Mouse (Mus musculus): Measurements from ENCODE around the gene Slc8a1. TPM values are rescaled to one million over a fixed set of nuclear protein-coding genes. Genes with fewer than 3 reads are reported as not detected.
A peak's percentile ranks its signal among the peaks of the same experiment; 100 is the strongest.

Slc8a1 gene
- polyA plus RNA-seq, 1 experiment from 2014 or later: 36.5 TPM

- Histone ChIP-seq H3K27me3 (ENCODE audit: control insufficient read depth, insufficient read depth, low read length) (no peaks in the 10 kb centered on the region), H3K27ac (no peak overlapping the region), H3K36me3 (replicated peaks; ENCODE audit: control insufficient read depth, insufficient read depth) (no peaks in the 10 kb centered on the region), H3K4me3 (replicated peaks; ENCODE audit: low read length) (no peak overlapping the region), H3K4me1 (replicated peaks; ENCODE audit: control insufficient read depth, insufficient read depth, low read length) (0 out of 2 replicates have a peak, but pooled peaks cover 3% of the 10 kb centered on the region), H3K9me3 (ENCODE audit: control insufficient read depth, low read length) (no peaks in the 10 kb centered on the region), H3K9ac (no peak overlapping the region), H3K4me2 (replicated peaks) (no peak overlapping the region)
- DNase-seq (ENCODE audit: low spot score) (no peak), ATAC-seq (ENCODE audit: low FRiP score) (no peak)
- 71% methylated on average over 1 of the region's 1 CpGs for WGBS
Measured at GRCm38 (mm10) chr17:81657828-81658227, 80.3 kb downstream of the Slc8a1 start.

GRCm38 (mm10) chr17:81654548-81654947 is 83.6 kb downstream of the Slc8a1 start:
- ATAC-seq (ENCODE audit: low FRiP score): no peak
- Histone ChIP-seq H3K36me3 (replicated peaks; ENCODE audit: control insufficient read depth, insufficient read depth) (no peaks in the 10 kb centered on the region), H3K4me2 (replicated peaks) (no peak overlapping the region), H3K27me3 (ENCODE audit: control insufficient read depth, insufficient read depth, low read length) (no peaks in the 10 kb centered on the region), H3K4me3 (replicated peaks; ENCODE audit: low read length) (no peak overlapping the region), H3K27ac (no peak overlapping the region), H3K9ac (no peak overlapping the region), H3K4me1 (replicated peaks; ENCODE audit: control insufficient read depth, insufficient read depth, low read length) (0 out of 2 replicates have a peak, but pooled peaks cover 4% of the 10 kb centered on the region), H3K9me3 (ENCODE audit: control insufficient read depth, low read length) (no peaks in the 10 kb centered on the region)
- 89% methylated on average over 2 of the region's 2 CpGs for whole genome bisulfite sequencing
- DNase-seq (ENCODE audit: low spot score): no peak

- H3K9me3 ChIP-seq (ENCODE audit: control insufficient read depth, low read length): no peaks in the 10 kb centered on the region
- no peak for ATAC-seq (ENCODE audit: low FRiP score)
Measured at GRCm38 (mm10) chr17:81652958-81653357, 85.2 kb downstream of the Slc8a1 start.

GRCm38 (mm10) chr17:81636822-81637221 is 101.4 kb downstream of the Slc8a1 start:
- Histone ChIP-seq H3K4me2 (replicated peaks) (no peak overlapping the region), H3K4me3 (replicated peaks; ENCODE audit: low read length) (no peak overlapping the region), H3K36me3 (replicated peaks; ENCODE audit: control insufficient read depth, insufficient read depth) (no peaks in the 10 kb centered on the region), H3K9me3 (ENCODE audit: control insufficient read depth, low read length) (no peaks in the 10 kb centered on the region), H3K27ac (no peak overlapping the region), H3K9ac (no peak overlapping the region), H3K4me1 (replicated peaks; ENCODE audit: control insufficient read depth, insufficient read depth, low read length) (no peaks in the 10 kb centered on the region), H3K27me3 (ENCODE audit: control insufficient read depth, insufficient read depth, low read length) (no peaks in the 10 kb centered on the region)
- ATAC-seq (ENCODE audit: low FRiP score) (no peak), DNase-seq (ENCODE audit: low spot score) (no peak)
- 83% methylated on average over 2 of the region's 2 CpGs for WGBS

More at GRCm38 (mm10) chr17:81652958-81653357, 85.2 kb downstream of the Slc8a1 start:
- peaks cover 13% of the 10 kb centered on the region for H3K36me3 ChIP-seq (replicated peaks; ENCODE audit: control insufficient read depth, insufficient read depth)
- 0 out of 2 replicates have a peak, but pooled peaks cover 4% of the 10 kb centered on the region for H3K4me1 ChIP-seq (replicated peaks; ENCODE audit: control insufficient read depth, insufficient read depth, low read length)
- H3K4me2 ChIP-seq (replicated peaks): no peak overlapping the region
- no peak overlapping the region for H3K4me3 ChIP-seq (replicated peaks; ENCODE audit: low read length)
- WGBS: 35% methylated on average over 1 of the region's 1 CpGs
- no peaks in the 10 kb centered on the region for H3K27me3 ChIP-seq (ENCODE audit: control insufficient read depth, insufficient read depth, low read length)
- H3K9ac ChIP-seq: no peak overlapping the region
- H3K27ac ChIP-seq: no peak overlapping the region
- no peak for DNase-seq (ENCODE audit: low spot score)

- no peaks in the 10 kb centered on the region for H3K27me3 ChIP-seq (ENCODE audit: control insufficient read depth, insufficient read depth, low read length)
- no peak for DNase-seq (ENCODE audit: low spot score)
- H3K4me2 ChIP-seq (replicated peaks): no peak overlapping the region
- no peaks in the 10 kb centered on the region for H3K36me3 ChIP-seq (replicated peaks; ENCODE audit: control insufficient read depth, insufficient read depth)
- WGBS: 94% methylated on average over 2 of the region's 2 CpGs
- no peaks in the 10 kb centered on the region for H3K4me1 ChIP-seq (replicated peaks; ENCODE audit: control insufficient read depth, insufficient read depth, low read length)
- no peak overlapping the region for H3K4me3 ChIP-seq (replicated peaks; ENCODE audit: low read length)
- no peaks in the 10 kb centered on the region for H3K9me3 ChIP-seq (ENCODE audit: control insufficient read depth, low read length)
- H3K9ac ChIP-seq: no peak overlapping the region
- H3K27ac ChIP-seq: no peak overlapping the region
- ATAC-seq (ENCODE audit: low FRiP score): no peak
Measured at GRCm38 (mm10) chr17:81630471-81630870, 107.7 kb downstream of the Slc8a1 start.

GRCm38 (mm10) chr17:81621188-81621644 is 117.0 kb downstream of the Slc8a1 start:
- H3K9me3 ChIP-seq (ENCODE audit: control insufficient read depth, low read length): no peaks in the 10 kb centered on the region
- H3K27me3 ChIP-seq (ENCODE audit: control insufficient read depth, insufficient read depth, low read length): no peaks in the 10 kb centered on the region
- H3K9ac ChIP-seq: no peak overlapping the region
- no peak overlapping the region for H3K4me2 ChIP-seq (replicated peaks)
- WGBS: 73% methylated on average over 2 of the region's 2 CpGs
- ATAC-seq (ENCODE audit: low FRiP score) (no peak), DNase-seq (ENCODE audit: low spot score) (no peak)
- H3K36me3 ChIP-seq (replicated peaks; ENCODE audit: control insufficient read depth, insufficient read depth): no peaks in the 10 kb centered on the region
- H3K27ac ChIP-seq: no peak overlapping the region
- peaks cover 9% of the 10 kb centered on the region for H3K4me1 ChIP-seq (replicated peaks; ENCODE audit: control insufficient read depth, insufficient read depth, low read length)
- no peak overlapping the region for H3K4me3 ChIP-seq (replicated peaks; ENCODE audit: low read length)

GRCm38 (mm10) chr17:81618461-81618860 is 119.7 kb downstream of the Slc8a1 start:
- Histone ChIP-seq H3K27ac (no peak overlapping the region), H3K36me3 (replicated peaks; ENCODE audit: control insufficient read depth, insufficient read depth) (no peaks in the 10 kb centered on the region), H3K4me3 (replicated peaks; ENCODE audit: low read length) (no peak overlapping the region), H3K9ac (no peak overlapping the region), H3K4me2 (replicated peaks) (no peak overlapping the region), H3K9me3 (ENCODE audit: control insufficient read depth, low read length) (no peaks in the 10 kb centered on the region), H3K4me1 (replicated peaks; ENCODE audit: control insufficient read depth, insufficient read depth, low read length) (peaks cover 9% of the 10 kb centered on the region), H3K27me3 (ENCODE audit: control insufficient read depth, insufficient read depth, low read length) (no peaks in the 10 kb centered on the region)
- DNase-seq (ENCODE audit: low spot score): no peak
- WGBS: 81% methylated on average over 5 of the region's 5 CpGs
- ATAC-seq (ENCODE audit: low FRiP score): no peak

GRCm38 (mm10) chr17:81616326-81616725 is 121.9 kb downstream of the Slc8a1 start:
- no peak overlapping the region for H3K9ac ChIP-seq
- no peak overlapping the region for H3K4me2 ChIP-seq (replicated peaks)
- no peak overlapping the region for H3K27ac ChIP-seq
- H3K36me3 ChIP-seq (replicated peaks; ENCODE audit: control insufficient read depth, insufficient read depth): no peaks in the 10 kb centered on the region
- H3K27me3 ChIP-seq (ENCODE audit: control insufficient read depth, insufficient read depth, low read length): no peaks in the 10 kb centered on the region
- DNase-seq (ENCODE audit: low spot score): no peak
- no peaks in the 10 kb centered on the region for H3K9me3 ChIP-seq (ENCODE audit: control insufficient read depth, low read length)
- no peak overlapping the region for H3K4me3 ChIP-seq (replicated peaks; ENCODE audit: low read length)
- H3K4me1 ChIP-seq (replicated peaks; ENCODE audit: control insufficient read depth, insufficient read depth, low read length): peaks cover 4% of the 10 kb centered on the region
- WGBS: 76% methylated on average over 4 of the region's 4 CpGs
- ATAC-seq (ENCODE audit: low FRiP score): no peak

GRCm38 (mm10) chr17:81615391-81615790 is 122.8 kb downstream of the Slc8a1 start:
- no peak overlapping the region for H3K27ac ChIP-seq
- no peak overlapping the region for H3K4me3 ChIP-seq (replicated peaks; ENCODE audit: low read length)
- H3K4me2 ChIP-seq (replicated peaks): no peak overlapping the region
- no peak for DNase-seq (ENCODE audit: low spot score)
- H3K4me1 ChIP-seq (replicated peaks; ENCODE audit: control insufficient read depth, insufficient read depth, low read length): no peaks in the 10 kb centered on the region
- 73% methylated on average over 8 of the region's 8 CpGs for WGBS
- H3K36me3 ChIP-seq (replicated peaks; ENCODE audit: control insufficient read depth, insufficient read depth): no peaks in the 10 kb centered on the region
- H3K27me3 ChIP-seq (ENCODE audit: control insufficient read depth, insufficient read depth, low read length): no peaks in the 10 kb centered on the region
- H3K9ac ChIP-seq: no peak overlapping the region
- no peak for ATAC-seq (ENCODE audit: low FRiP score)
- H3K9me3 ChIP-seq (ENCODE audit: control insufficient read depth, low read length): no peaks in the 10 kb centered on the region

GRCm38 (mm10) chr17:81607515-81607914 is 130.7 kb downstream of the Slc8a1 start:
- 45% methylated on average over 3 of the region's 3 CpGs for WGBS

More at GRCm38 (mm10) chr17:81607515-81607914, 130.7 kb downstream of the Slc8a1 start:
- DNase-seq (ENCODE audit: low spot score) (peak; percentile 39), ATAC-seq (ENCODE audit: low FRiP score) (peak; percentile 57; the same call in 1 of the 2 replicates)
- Histone ChIP-seq H3K9me3 (ENCODE audit: control insufficient read depth, low read length) (no peaks in the 10 kb centered on the region), H3K4me3 (replicated peaks; ENCODE audit: low read length) (no peak overlapping the region), H3K27ac (peak overlapping the region; percentile 24; the same call in 1 of the 2 replicates), H3K27me3 (ENCODE audit: control insufficient read depth, insufficient read depth, low read length) (no peaks in the 10 kb centered on the region), H3K4me2 (replicated peaks) (no peak overlapping the region), H3K9ac (no peak overlapping the region), H3K4me1 (replicated peaks; ENCODE audit: control insufficient read depth, insufficient read depth, low read length) (peaks cover 16% of the 10 kb centered on the region; the same call in 1 of the 2 replicates), H3K36me3 (replicated peaks; ENCODE audit: control insufficient read depth, insufficient read depth) (no peaks in the 10 kb centered on the region)

Data from hindbrain, embryonic 14.5 days (tissue).